Mouse (Mus musculus) heart, embryonic 15.5 days (tissue): ENCODE measurements at regions not wholly inside any gene's neighbourhood (a gene's known extent, or its start where the extent isn't known, plus 50 kb on each side); places are given as distances from the start of the nearest gene placed in this dataset.

Experiments
- ATAC-seq: fragments of 200-750 bp; cut with Nextera tagmentation; replicated peaks from 2 replicates; pipeline ENCODE4 v1.8.0; 2017; ENCODE audit warnings: low read depth, moderate TSS enrichment; ENCODE audit not compliant: insufficient number of reproducible peaks, insufficient read depth, low FRiP score
- H3K27ac ChIP-seq: fragments of 300-500 bp; sonication (generic); 2 replicates; pipeline ENCODE4 v1.5.1; 2015; ENCODE audit warnings: mild to moderate bottlenecking, inconsistent platforms
- H3K27me3 ChIP-seq: fragments of 300-500 bp; sonication (generic); 2 replicates; pipeline ENCODE4 v1.6.1; 2015; ENCODE audit warnings: inconsistent platforms
- H3K36me3 ChIP-seq: fragments of 300-500 bp; sonication (generic); 2 replicates; pipeline ENCODE4 v1.6.1; 2015; ENCODE audit warnings: mild to moderate bottlenecking, inconsistent platforms
- H3K4me1 ChIP-seq: fragments of 300-500 bp; sonication (generic); replicated peaks from 2 replicates; pipeline ENCODE4 v1.6.1; 2015; ENCODE audit warnings: inconsistent platforms
- H3K4me2 ChIP-seq: fragments of 300-500 bp; sonication (generic); 2 replicates; pipeline ENCODE4 v1.6.1; 2015; ENCODE audit warnings: inconsistent platforms, mild to moderate bottlenecking, moderate library complexity
- H3K4me3 ChIP-seq: fragments of 300-500 bp; sonication (generic); 2 replicates; pipeline ENCODE4 v1.5.1; 2015; ENCODE audit warnings: mild to moderate bottlenecking, inconsistent platforms
- H3K9ac ChIP-seq: fragments of 300-500 bp; sonication (generic); 2 replicates; pipeline ENCODE4 v1.6.1; 2015; ENCODE audit warnings: mild to moderate bottlenecking, inconsistent platforms
- H3K9me3 ChIP-seq: fragments of 300-500 bp; sonication (generic); replicated peaks from 2 replicates; pipeline ENCODE4 v1.6.1; 2016; ENCODE audit warnings: inconsistent platforms
- WGBS: fragments of 180-500 bp; shearing (Covaris S2); methylation state at CpG from one replicate; pipeline ENCODE4 v1.1.7; 2015; ENCODE audit warnings: mixed read lengths; 5-methylcytosine and 5-hydroxymethylcytosine counted together

GRCm38 (mm10) chr10:22997571-22997970 is 177.6 kb upstream of the Tcf21 start:
- H3K27ac ChIP-seq: no peak overlapping the region
- H3K36me3 ChIP-seq: no peaks in the 10 kb centered on the region
- H3K4me1 ChIP-seq: no peaks in the 10 kb centered on the region
- H3K9ac ChIP-seq: no peak overlapping the region
- no peak overlapping the region for H3K4me3 ChIP-seq
- 88% methylated on average over 5 of the region's 5 CpGs for WGBS
- no peak for ATAC-seq
- H3K9me3 ChIP-seq: no peaks in the 10 kb centered on the region
- no peak overlapping the region for H3K4me2 ChIP-seq
- no peaks in the 10 kb centered on the region for H3K27me3 ChIP-seq

DNA sequence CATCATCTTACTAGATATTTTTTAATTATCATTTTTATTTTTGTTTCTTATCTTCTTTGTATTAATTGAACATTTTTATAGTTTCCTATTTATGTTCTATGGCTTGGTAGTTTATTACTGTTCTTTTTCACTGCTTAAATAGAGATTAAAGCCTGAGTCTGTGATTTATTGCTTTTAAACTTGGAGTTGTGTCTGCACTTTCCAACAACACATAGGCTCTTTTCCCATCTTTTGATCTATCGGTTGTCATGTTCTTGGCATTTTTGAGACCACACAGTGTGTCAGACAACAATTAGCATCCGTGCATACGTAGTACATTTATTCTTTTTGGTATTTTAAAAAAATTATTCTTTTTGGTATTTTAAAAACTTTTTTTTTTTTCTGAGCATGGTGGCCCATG is 173.2 kb upstream of the Tcf21 start:
- H3K27ac ChIP-seq: no peak overlapping the region
- no peak overlapping the region for H3K4me3 ChIP-seq
- no peaks in the 10 kb centered on the region for H3K9me3 ChIP-seq
- whole genome bisulfite sequencing: 75% methylated on average over 3 of the region's 3 CpGs
- ATAC-seq: no peak
- no peaks in the 10 kb centered on the region for H3K4me1 ChIP-seq
- H3K4me2 ChIP-seq: no peak overlapping the region
- no peak overlapping the region for H3K9ac ChIP-seq
- no peaks in the 10 kb centered on the region for H3K36me3 ChIP-seq
- H3K27me3 ChIP-seq: no peaks in the 10 kb centered on the region

- no peaks in the 10 kb centered on the region for H3K4me1 ChIP-seq
- no peaks in the 10 kb centered on the region for H3K27me3 ChIP-seq
- no peak overlapping the region for H3K9ac ChIP-seq
- ATAC-seq: peak; percentile 64
- no peak overlapping the region for H3K27ac ChIP-seq
- H3K4me3 ChIP-seq: no peak overlapping the region
- no peak overlapping the region for H3K4me2 ChIP-seq
- WGBS: 40% methylated on average over 6 of the region's 6 CpGs
- H3K9me3 ChIP-seq: no peaks in the 10 kb centered on the region
- H3K36me3 ChIP-seq: no peaks in the 10 kb centered on the region
These were observed 161.8 kb upstream of the Tcf21 start for GRCm38 (mm10) chr10:22981798-22982197.

- Histone ChIP-seq H3K9ac (no peak overlapping the region), H3K4me3 (no peak overlapping the region), H3K9me3 (no peaks in the 10 kb centered on the region), H3K27ac (no peak overlapping the region), H3K36me3 (no peaks in the 10 kb centered on the region), H3K4me1 (no peaks in the 10 kb centered on the region), H3K27me3 (no peaks in the 10 kb centered on the region), H3K4me2 (no peak overlapping the region)
- ATAC-seq: no peak
- WGBS: 74% methylated on average over 7 of the region's 7 CpGs
These were observed 158.5 kb upstream of the Tcf21 start for GRCm38 (mm10) chr10:22978442-22978841.

DNA sequence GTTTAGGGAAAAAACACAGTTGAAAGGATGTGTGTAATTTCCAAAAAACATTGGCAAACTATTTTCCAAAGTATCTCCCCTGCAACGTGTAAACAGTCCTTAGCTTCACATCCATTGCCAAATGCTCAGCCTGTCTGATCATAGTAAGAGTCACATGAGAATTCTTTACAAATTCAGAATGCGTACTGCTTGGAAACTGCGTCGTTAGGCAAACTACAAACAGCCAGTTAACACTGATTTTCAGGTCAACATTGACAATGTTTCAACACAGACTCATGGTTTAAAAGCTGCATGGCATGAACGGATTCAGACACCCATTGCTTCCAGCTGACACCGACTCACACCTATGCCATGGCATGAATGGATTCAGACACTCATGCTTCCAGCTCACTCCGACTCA is 137.0 kb upstream of the Tcf21 start:
- Histone ChIP-seq H3K36me3 (no peaks in the 10 kb centered on the region), H3K9me3 (no peaks in the 10 kb centered on the region), H3K4me3 (no peak overlapping the region), H3K4me2 (no peak overlapping the region), H3K27me3 (no peaks in the 10 kb centered on the region), H3K9ac (no peak overlapping the region), H3K4me1 (no peaks in the 10 kb centered on the region), H3K27ac (no peak overlapping the region)
- WGBS: 73% methylated on average over 7 of the region's 7 CpGs
- ATAC-seq: no peak

DNA sequence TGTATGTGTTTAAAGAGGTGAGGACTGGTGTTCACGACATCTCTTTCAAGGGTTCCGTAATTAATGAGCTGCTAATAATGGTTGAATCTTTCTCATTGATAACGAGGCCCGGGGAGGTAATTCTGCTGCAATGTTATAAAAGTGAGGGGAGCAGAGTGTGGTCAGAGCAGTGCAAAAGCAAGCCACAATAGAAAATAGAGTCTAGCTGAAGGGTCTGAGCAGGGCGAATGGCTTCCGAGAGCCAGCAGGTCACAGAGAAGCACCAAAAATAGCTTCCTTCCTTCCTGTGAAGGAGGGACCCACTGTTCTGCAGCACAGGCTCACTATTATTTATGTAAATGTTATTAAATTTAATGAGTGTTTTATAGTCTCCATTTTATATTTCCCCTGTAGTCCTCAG is 133.3 kb upstream of the Tcf21 start:
- H3K4me2 ChIP-seq: no peak overlapping the region
- no peak overlapping the region for H3K9ac ChIP-seq
- H3K27ac ChIP-seq: no peak overlapping the region
- no peaks in the 10 kb centered on the region for H3K36me3 ChIP-seq
- H3K27me3 ChIP-seq: no peaks in the 10 kb centered on the region
- H3K4me3 ChIP-seq: no peak overlapping the region
- WGBS: 58% methylated on average over 6 of the region's 6 CpGs
- ATAC-seq: no peak
- H3K4me1 ChIP-seq: no peaks in the 10 kb centered on the region
- H3K9me3 ChIP-seq: no peaks in the 10 kb centered on the region

DNA sequence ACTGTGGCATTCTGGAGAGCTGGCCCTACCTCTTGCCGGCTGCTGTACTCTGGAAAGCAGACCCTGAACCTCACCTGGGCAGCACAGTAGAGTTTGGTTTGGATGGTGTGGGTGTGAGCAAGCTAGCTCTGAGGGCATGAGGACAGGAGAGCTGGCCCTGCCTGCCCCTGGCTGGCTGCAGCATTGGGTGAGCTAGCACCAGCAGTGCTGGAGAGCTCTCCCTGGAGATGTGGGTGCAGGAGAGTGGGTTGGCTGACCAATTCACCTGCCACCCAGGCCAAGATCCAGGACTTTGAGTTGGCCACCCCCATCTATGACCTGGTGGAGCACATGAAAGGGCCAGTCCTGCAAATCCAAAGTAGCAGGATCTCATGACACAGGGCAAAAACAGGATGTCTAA is 124.3 kb upstream of the Tcf21 start:
- ATAC-seq: no peak
- 87% methylated on average over 1 of the region's 1 CpGs for WGBS
- no peak overlapping the region for H3K9ac ChIP-seq
- no peak overlapping the region for H3K27ac ChIP-seq
- H3K4me2 ChIP-seq: no peak overlapping the region
- no peaks in the 10 kb centered on the region for H3K36me3 ChIP-seq
- H3K4me3 ChIP-seq: no peak overlapping the region
- no peaks in the 10 kb centered on the region for H3K4me1 ChIP-seq
- no peaks in the 10 kb centered on the region for H3K9me3 ChIP-seq
- no peaks in the 10 kb centered on the region for H3K27me3 ChIP-seq

- H3K4me2 ChIP-seq: no peak overlapping the region
- no peaks in the 10 kb centered on the region for H3K9me3 ChIP-seq
- no peak overlapping the region for H3K9ac ChIP-seq
- ATAC-seq: no peak
- H3K36me3 ChIP-seq: no peaks in the 10 kb centered on the region
- H3K4me1 ChIP-seq: no peaks in the 10 kb centered on the region
- H3K4me3 ChIP-seq: no peak overlapping the region
- H3K27ac ChIP-seq: no peak overlapping the region
- 77% methylated on average over 8 of the region's 8 CpGs for WGBS
- no peaks in the 10 kb centered on the region for H3K27me3 ChIP-seq
These were observed 108.0 kb upstream of the Tcf21 start for GRCm38 (mm10) chr10:22927977-22928376.

DNA sequence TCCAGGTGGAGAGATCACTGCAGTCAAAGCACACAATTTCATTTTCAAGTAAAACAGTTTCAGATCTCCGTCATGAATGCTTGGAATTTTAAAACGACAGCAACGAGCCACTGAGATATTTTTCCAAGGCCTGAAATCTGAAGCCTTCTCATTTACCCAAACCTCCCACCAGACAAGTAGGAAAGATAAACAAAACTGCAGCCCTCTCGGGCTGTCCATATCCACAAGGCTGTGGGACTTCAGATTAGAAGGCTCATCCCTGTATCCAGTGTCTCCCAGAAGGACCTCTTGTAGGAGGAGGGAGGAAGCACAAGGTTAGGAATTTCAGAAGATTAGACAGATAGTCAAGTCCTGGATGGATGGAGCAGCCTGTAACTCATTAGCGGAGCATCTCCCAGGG is 106.1 kb upstream of the Tcf21 start:
- H3K27me3 ChIP-seq: no peaks in the 10 kb centered on the region
- H3K36me3 ChIP-seq: no peaks in the 10 kb centered on the region
- H3K4me3 ChIP-seq: no peak overlapping the region
- H3K9me3 ChIP-seq: no peaks in the 10 kb centered on the region
- H3K27ac ChIP-seq: no peak overlapping the region
- 14% methylated on average over 5 of the region's 5 CpGs for WGBS
- no peak for ATAC-seq
- H3K4me2 ChIP-seq: no peak overlapping the region
- no peak overlapping the region for H3K9ac ChIP-seq
- no peaks in the 10 kb centered on the region for H3K4me1 ChIP-seq

DNA sequence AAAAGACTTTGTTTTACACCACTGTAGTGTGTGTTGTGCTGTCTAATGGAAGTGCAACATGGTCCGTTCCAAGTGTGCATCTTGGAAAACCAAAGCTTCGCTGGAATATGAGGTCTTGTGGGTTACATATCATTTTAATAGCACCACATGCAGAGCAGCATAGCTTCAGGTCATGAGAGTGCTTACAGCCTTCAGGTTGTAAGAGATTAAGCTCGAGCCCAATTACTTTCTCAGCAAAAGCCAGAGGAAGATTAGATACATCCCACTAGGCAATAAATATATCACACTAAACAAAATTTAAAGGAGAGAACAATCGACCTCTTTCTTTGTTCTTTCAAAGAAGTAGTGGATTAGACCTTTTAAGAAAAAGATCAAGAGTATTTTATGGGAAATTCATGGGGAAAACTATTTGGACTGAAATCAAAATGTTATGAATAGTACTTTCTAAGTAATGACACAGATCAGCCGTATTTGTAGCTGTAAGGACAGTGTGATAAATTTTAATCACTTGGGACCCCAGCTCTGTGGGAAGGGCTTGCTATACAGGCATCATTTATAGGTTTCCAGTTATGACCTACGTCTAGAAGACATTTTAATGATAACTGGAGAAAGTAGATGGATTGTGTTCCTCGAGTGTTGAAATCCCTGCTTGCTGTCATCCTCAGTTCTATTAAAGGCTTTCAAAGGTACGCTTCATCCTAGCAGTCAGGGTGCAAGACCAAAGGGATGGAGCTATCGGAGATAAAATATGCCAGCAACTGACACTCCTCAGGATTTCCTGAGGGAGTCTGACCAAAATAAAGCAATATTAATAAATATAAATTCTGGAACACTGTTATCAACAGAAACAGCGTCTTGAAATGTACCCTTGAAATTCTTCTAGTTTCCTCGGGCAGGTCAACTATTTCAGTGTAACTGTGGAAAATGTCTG is 101.3 kb upstream of the Tcf21 start:
- H3K9me3 ChIP-seq: no peaks in the 10 kb centered on the region
- H3K27me3 ChIP-seq: no peaks in the 10 kb centered on the region
- WGBS: 54% methylated on average over 11 of the region's 11 CpGs
- H3K4me2 ChIP-seq: no peak overlapping the region
- no peak for ATAC-seq
- no peak overlapping the region for H3K9ac ChIP-seq
- peak overlapping the region; percentile 49; the same call in 1 of the 2 replicates for H3K27ac ChIP-seq
- H3K4me1 ChIP-seq: peaks cover 2% of the 10 kb centered on the region; the same call in 1 of the 2 replicates
- H3K4me3 ChIP-seq: no peak overlapping the region
- no peaks in the 10 kb centered on the region for H3K36me3 ChIP-seq

- Histone ChIP-seq H3K9ac (no peak overlapping the region), H3K36me3 (no peaks in the 10 kb centered on the region), H3K4me2 (no peak overlapping the region), H3K4me3 (no peak overlapping the region), H3K27me3 (no peaks in the 10 kb centered on the region), H3K27ac (no peak overlapping the region), H3K9me3 (no peaks in the 10 kb centered on the region), H3K4me1 (peaks cover 2% of the 10 kb centered on the region; the same call in 1 of the 2 replicates)
- 59% methylated on average over 1 of the region's 1 CpGs for WGBS
- no peak for ATAC-seq
These were observed 99.9 kb upstream of the Tcf21 start for GRCm38 (mm10) chr10:22919869-22920268.

DNA sequence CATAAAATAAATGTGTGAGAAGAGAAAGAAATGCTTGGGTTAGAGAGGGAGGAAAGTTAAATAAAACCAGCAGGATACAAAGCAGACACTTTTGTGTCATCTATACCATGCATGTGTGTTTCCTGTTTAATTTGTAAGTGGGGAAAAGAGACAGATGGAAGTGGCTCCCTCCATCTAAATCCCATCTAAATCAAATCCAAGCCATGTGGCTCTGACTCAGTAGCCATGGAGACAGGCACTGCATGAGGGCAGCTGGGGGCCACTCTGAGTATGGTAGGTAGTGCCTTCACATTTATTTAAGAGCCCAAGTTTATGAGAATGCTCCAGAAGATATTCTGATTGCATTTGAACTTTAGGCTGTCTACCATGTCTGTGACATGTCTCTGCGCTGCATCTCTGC is 97.8 kb upstream of the Tcf21 start:
- no peak overlapping the region for H3K4me3 ChIP-seq
- no peak for ATAC-seq
- H3K36me3 ChIP-seq: no peaks in the 10 kb centered on the region
- no peak overlapping the region for H3K27ac ChIP-seq
- WGBS: 97% methylated on average over 1 of the region's 1 CpGs
- H3K9ac ChIP-seq: no peak overlapping the region
- H3K9me3 ChIP-seq: no peaks in the 10 kb centered on the region
- H3K27me3 ChIP-seq: no peaks in the 10 kb centered on the region
- peaks cover 2% of the 10 kb centered on the region; the same call in 1 of the 2 replicates for H3K4me1 ChIP-seq
- H3K4me2 ChIP-seq: no peak overlapping the region
